Mouse (Mus musculus) lung, embryonic 15.5 days (tissue): Measurements from ENCODE around the gene Hist1h4k. TPM values are rescaled to one million over a fixed set of nuclear protein-coding genes. Genes with fewer than 3 reads are reported as not detected.
"Not testable (repeated sequence)": the region's sequence is repeated elsewhere in the genome, so short reads cannot be mapped to it uniquely, and the experiment has no call there.

Experiments used
- ATAC-seq: fragments of 200-750 bp; cut with Nextera tagmentation; 2 replicates; pipeline ENCODE4 v1.8.0; 2017; ENCODE audit warnings: moderate number of reproducible peaks, borderline replicate concordance; ENCODE audit not compliant: low FRiP score, low TSS enrichment; ENCODE audit errors: extremely low read depth
- H3K27ac ChIP-seq: fragments of 300-500 bp; sonication (generic); 2 replicates; pipeline ENCODE4 v1.5.1; 2015; ENCODE audit warnings: moderate library complexity, mild to moderate bottlenecking, inconsistent platforms
- H3K27me3 ChIP-seq: fragments of 300-500 bp; sonication (generic); 2 replicates; pipeline ENCODE4 v1.6.1; 2015; ENCODE audit warnings: inconsistent platforms
- H3K36me3 ChIP-seq: fragments of 300-500 bp; sonication (generic); 2 replicates; pipeline ENCODE4 v1.6.1; 2015; ENCODE audit warnings: inconsistent platforms
- H3K4me1 ChIP-seq: fragments of 300-500 bp; sonication (generic); 2 replicates; pipeline ENCODE4 v1.6.1; 2015; ENCODE audit warnings: inconsistent platforms
- H3K4me2 ChIP-seq: fragments of 300-500 bp; sonication (generic); 2 replicates; pipeline ENCODE4 v1.6.1; 2015; ENCODE audit warnings: inconsistent platforms, mild to moderate bottlenecking, moderate library complexity
- H3K4me3 ChIP-seq: fragments of 300-500 bp; sonication (generic); 2 replicates; pipeline ENCODE4 v1.5.1; 2015; ENCODE audit warnings: mild to moderate bottlenecking, inconsistent platforms
- H3K9ac ChIP-seq: fragments of 300-500 bp; sonication (generic); 2 replicates; pipeline ENCODE4 v1.6.1; 2015; ENCODE audit warnings: inconsistent platforms
- H3K9me3 ChIP-seq: fragments of 300-500 bp; sonication (generic); 2 replicates; pipeline ENCODE4 v1.6.1; 2016; ENCODE audit warnings: inconsistent platforms
- WGBS: fragments of 180-500 bp; shearing (Covaris S2); methylation state at CpG from one replicate; pipeline ENCODE4 v1.1.7; 2015; 5-methylcytosine and 5-hydroxymethylcytosine counted together
- polyA plus RNA-seq: library from polyadenylated mRNA; unstranded; fragments of >200 nt; fragmentation: Nextera tagmentation; extraction: Ambion mirVana; gene quantifications from 2 replicates; pipeline ENCODE4 v1.2.1, GENCODE M21; 2015

Gene Hist1h4k
- polyA plus RNA-seq, 1 experiment from 2014 or later: 3.1 TPM

- WGBS: under 1% methylated on average over 10 of the region's 10 CpGs
Observed at GRCm38 (mm10) chr13:21753051-21753523, 2.8 kb upstream of the Hist1h4k start.

DNA sequence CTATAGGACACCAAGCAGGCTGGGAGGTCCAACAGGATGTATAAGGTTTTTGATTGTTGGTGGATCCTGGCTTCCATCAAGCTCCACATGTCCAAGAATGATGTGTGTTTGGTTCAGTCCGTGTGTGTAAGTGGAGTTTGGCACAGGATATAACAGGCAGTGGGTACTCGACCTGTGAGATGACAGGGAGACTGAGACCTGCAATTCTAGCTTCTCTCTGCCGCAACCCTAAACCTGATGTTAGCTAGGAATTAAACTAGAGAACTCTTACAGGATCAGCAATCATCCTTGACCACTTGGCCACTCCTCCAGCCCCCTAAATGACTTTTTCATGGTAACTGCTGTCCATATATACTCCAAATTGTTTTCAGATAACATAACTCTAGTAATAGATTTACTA is 2.1 kb upstream of the Hist1h4k start:
- no peaks in the 10 kb centered on the region for H3K36me3 ChIP-seq
- no peaks in the 10 kb centered on the region for H3K27me3 ChIP-seq
- H3K27ac ChIP-seq: peak overlapping the region; percentile 96
- WGBS: 18% methylated on average over 3 of the region's 3 CpGs
- ATAC-seq: no peak
- H3K4me2 ChIP-seq: peak overlapping the region; percentile 70
- peaks cover 36% of the 10 kb centered on the region for H3K4me1 ChIP-seq
- H3K9me3 ChIP-seq: no peaks in the 10 kb centered on the region
- no peak overlapping the region; the same call in 1 of the 2 replicates for H3K9ac ChIP-seq
- H3K4me3 ChIP-seq: peak overlapping the region; percentile 0; the same call in 1 of the 2 replicates

More at GRCm38 (mm10) chr13:21753051-21753523, 2.8 kb upstream of the Hist1h4k start:
- Histone ChIP-seq H3K9me3 (no peaks in the 10 kb centered on the region), H3K27ac (peak overlapping the region; percentile 96), H3K4me2 (peak overlapping the region; percentile 70), H3K27me3 (no peaks in the 10 kb centered on the region), H3K4me3 (peak overlapping the region; percentile 47), H3K36me3 (no peaks in the 10 kb centered on the region), H3K9ac (peak overlapping the region; percentile 55), H3K4me1 (peaks cover 33% of the 10 kb centered on the region)
- peak; percentile 7; the same call in 1 of the 2 replicates for ATAC-seq

- peak overlapping the region; percentile 96 for H3K27ac ChIP-seq
- no peak overlapping the region for H3K9ac ChIP-seq
- H3K4me1 ChIP-seq: peaks cover 40% of the 10 kb centered on the region
- ATAC-seq: no peak
- WGBS: 46% methylated on average over 3 of the region's 3 CpGs
- 0 out of 2 replicates have a peak overlapping the region, but pooled peaks have one; percentile 0 for H3K4me3 ChIP-seq
- H3K36me3 ChIP-seq: no peaks in the 10 kb centered on the region
- peak overlapping the region; percentile 70; the same call in 1 of the 2 replicates for H3K4me2 ChIP-seq
- H3K27me3 ChIP-seq: no peaks in the 10 kb centered on the region
- no peaks in the 10 kb centered on the region for H3K9me3 ChIP-seq
Observed at GRCm38 (mm10) chr13:21751827-21752226, 1.5 kb upstream of the Hist1h4k start.

DNA sequence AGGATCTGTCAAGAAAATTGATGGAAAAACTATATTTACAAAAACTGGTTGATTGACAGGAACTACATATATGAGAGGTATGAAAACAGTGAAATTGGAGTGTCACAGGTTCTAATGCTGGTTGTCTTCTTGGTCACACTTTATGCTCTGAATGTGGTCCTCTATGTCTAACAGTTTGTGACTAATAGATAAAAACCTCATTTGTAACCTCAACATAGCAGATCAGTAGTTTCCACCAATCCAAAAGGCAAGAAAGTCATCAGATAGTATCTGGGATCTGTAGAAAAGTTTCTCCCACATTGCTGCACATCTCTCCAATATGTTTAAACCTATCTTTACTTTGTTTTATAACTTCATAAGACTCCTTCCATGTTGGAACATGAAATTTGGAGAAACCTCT is 1.1 kb upstream of the Hist1h4k start:
- no peak overlapping the region for H3K4me3 ChIP-seq
- no peaks in the 10 kb centered on the region for H3K27me3 ChIP-seq
- no peak overlapping the region for H3K4me2 ChIP-seq
- ATAC-seq: no peak
- no peak overlapping the region for H3K9ac ChIP-seq
- H3K9me3 ChIP-seq: no peaks in the 10 kb centered on the region
- H3K36me3 ChIP-seq: no peaks in the 10 kb centered on the region
- H3K27ac ChIP-seq: peak overlapping the region; percentile 55; the same call in 1 of the 2 replicates
- peaks cover 40% of the 10 kb centered on the region for H3K4me1 ChIP-seq

DNA sequence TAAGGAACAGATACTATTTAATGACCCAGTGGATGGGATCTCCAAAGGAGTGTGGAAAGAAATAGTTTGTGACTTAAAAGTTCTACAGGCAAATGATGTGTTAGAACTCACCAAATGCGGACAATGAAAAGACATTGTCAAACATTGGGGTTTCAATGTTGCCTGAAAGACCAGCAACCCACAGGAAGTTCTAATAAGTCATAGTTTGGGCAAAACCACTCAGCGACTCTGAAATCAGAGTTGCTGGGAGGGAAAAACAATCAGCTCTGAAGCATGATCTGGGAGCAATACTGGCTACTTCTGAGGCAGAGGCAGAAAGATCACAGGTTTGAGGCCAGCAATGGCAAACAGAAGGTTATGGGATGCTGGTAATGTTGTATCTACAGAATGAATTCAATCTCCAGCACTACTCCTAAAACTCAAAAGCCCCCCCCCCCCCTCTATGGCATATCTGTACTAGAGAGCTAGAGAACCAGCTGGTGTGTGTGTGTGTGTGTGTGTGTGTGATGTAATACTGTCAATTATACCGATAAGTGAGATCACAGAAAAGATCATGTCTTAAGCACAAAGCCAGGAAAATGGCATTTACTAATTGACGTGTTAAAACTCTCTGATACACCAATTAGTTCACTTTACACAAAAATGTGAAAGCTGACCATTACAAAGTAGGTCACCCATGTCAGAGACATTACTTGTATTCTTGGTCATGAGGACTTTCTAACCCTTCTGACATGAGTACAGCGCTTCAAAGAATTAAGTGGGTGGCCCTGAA is 732 bp downstream of the Hist1h4k start:
- Histone ChIP-seq H3K4me3 (peak overlapping the region; percentile 49), H3K27ac (peak overlapping the region; percentile 98), H3K9ac (peak overlapping the region; percentile 51), H3K27me3 (no peaks in the 10 kb centered on the region), H3K4me2 (peak overlapping the region; percentile 72), H3K36me3 (no peaks in the 10 kb centered on the region), H3K9me3 (no peaks in the 10 kb centered on the region), H3K4me1 (peaks cover 32% of the 10 kb centered on the region)
- WGBS: under 1% methylated on average over 5 of the region's 5 CpGs
- ATAC-seq: no peak

GRCm38 (mm10) chr13:21745006-21745405 is 5.3 kb downstream of the Hist1h4k start:
- ATAC-seq: no peak
- Histone ChIP-seq H3K4me1 (peaks cover 13% of the 10 kb centered on the region), H3K9me3 (no peaks in the 10 kb centered on the region), H3K4me2 (no peak overlapping the region), H3K27me3 (no peaks in the 10 kb centered on the region), H3K9ac (no peak overlapping the region), H3K4me3 (no peak overlapping the region), H3K36me3 (no peaks in the 10 kb centered on the region), H3K27ac (no peak overlapping the region)
- WGBS: 35% methylated on average over 1 of the region's 1 CpGs

DNA sequence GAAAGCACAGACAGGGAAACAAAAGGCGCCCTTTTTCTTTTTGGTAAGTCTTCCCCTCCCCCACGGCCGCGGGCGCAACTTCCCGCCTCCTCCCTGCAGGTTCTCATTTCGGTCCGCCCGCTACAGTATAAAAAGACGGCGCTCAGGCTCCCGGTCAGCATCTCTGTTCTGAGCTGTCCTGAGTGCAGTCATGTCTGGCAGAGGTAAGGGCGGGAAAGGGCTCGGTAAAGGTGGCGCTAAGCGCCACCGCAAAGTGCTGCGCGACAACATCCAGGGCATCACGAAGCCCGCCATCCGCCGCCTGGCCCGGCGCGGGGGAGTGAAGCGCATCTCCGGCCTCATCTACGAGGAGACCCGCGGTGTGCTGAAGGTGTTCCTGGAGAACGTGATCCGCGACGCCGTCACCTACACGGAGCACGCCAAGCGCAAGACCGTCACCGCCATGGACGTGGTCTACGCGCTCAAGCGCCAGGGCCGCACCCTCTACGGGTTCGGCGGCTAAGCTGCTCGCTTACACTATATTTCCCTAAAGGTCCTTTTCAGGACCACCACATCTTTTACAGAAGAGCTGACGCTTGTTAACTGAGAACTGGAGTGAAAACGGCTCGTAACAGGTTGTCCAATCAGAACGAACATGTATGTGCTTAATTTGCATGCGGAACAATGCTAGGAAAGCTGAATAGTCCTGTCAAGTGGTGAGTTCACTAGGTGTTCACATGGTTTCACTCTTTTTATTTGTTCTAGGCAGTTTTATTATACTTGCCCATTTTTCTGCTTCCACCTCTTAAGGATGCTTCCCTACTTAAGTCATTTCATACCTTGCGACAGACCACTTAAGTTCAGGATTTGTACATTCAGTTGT is 15.2 kb downstream of the Hist1h4k start, which contains the start of gene Hist1h4j:
Gene Hist1h4j (plus strand): TSS at position 159 of the 862 bp plus-strand sequence.
- not testable (repeated sequence) for H3K9me3 ChIP-seq, H3K36me3 ChIP-seq, H3K4me1 ChIP-seq, H3K27me3 ChIP-seq
- ATAC-seq: peak; percentile 92
- peak within 1 kb of the TSS; percentile 57 for H3K9ac ChIP-seq
- WGBS: under 1% methylated on average over 50 of the region's 56 CpGs
- peak within 1 kb of the TSS; percentile 67 for H3K4me2 ChIP-seq
- H3K27ac ChIP-seq: peak within 1 kb of the TSS; percentile 98
- H3K4me3 ChIP-seq: peak within 1 kb of the TSS; percentile 50

DNA sequence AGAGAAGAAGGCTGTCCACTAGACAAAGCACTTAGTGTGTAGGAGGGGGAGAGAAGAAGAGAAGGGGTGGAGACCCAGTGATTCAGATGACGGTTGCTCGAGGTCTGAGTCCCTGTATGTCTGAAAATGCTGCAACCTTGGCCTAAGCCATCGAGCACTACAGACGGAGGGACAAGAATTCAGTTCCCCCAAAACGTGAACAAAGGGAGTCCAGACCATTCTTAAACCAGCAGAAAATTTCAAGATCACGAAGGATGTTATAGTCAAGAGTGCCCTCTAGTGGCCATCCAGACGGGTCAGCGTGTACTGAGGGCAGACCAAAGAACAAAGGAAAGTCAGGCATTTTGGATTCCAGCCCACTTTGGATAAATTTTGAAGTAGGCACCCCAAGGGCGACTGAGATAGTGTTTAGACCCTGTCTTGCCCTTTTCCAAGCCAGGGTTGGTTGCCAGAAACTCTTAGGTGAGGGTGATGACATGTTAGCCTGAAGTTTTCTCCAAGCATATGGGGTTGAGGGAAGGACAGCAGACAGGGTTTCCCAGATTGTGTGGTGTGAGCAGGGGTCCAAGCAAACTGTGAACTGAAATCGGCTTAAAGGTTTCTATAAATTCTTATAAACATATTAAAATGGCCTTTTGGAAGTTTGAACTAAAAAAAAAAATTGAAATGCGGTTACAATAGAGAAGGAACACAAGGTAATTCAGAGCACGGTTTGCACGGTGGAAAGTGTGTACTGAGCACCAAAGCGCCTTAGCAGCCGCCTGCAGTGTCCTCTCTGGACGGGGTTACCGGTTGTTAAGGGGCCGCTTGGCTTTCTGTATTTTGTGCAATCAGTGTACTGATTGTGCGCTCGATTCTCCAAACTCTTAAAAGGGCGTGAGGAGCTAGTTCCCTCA is 16.0 kb downstream of the Hist1h4k start:
- WGBS: under 1% methylated on average over 21 of the region's 21 CpGs
- peak; percentile 82 for ATAC-seq

GRCm38 (mm10) chr13:21733466-21733865 is 16.8 kb downstream of the Hist1h4k start:
- H3K4me3 ChIP-seq: no peak overlapping the region
- H3K27ac ChIP-seq: peak overlapping the region; percentile 98
- no peak overlapping the region for H3K4me2 ChIP-seq
- no peaks in the 10 kb centered on the region for H3K27me3 ChIP-seq
- H3K9ac ChIP-seq: no peak overlapping the region
- WGBS: 72% methylated on average over 5 of the region's 5 CpGs
- H3K4me1 ChIP-seq: peaks cover 9% of the 10 kb centered on the region; the same call in 1 of the 2 replicates
- no peaks in the 10 kb centered on the region for H3K9me3 ChIP-seq
- no peaks in the 10 kb centered on the region for H3K36me3 ChIP-seq
- ATAC-seq: no peak

More for the DNA sequence above, 16.0 kb downstream of the Hist1h4k start:
- Histone ChIP-seq H3K9ac (peak overlapping the region; percentile 57), H3K27me3 (no peaks in the 10 kb centered on the region), H3K4me3 (peak overlapping the region; percentile 50), H3K27ac (peak overlapping the region; percentile 98), H3K4me2 (peak overlapping the region; percentile 67), H3K4me1 (peaks cover 9% of the 10 kb centered on the region; the same call in 1 of the 2 replicates), H3K36me3 (no peaks in the 10 kb centered on the region), H3K9me3 (no peaks in the 10 kb centered on the region)

- Histone ChIP-seq H3K4me2 (no peak overlapping the region), H3K9ac (no peak overlapping the region), H3K27ac (no peak overlapping the region), H3K9me3 (no peaks in the 10 kb centered on the region), H3K36me3 (no peaks in the 10 kb centered on the region), H3K4me1 (no peaks in the 10 kb centered on the region), H3K27me3 (no peaks in the 10 kb centered on the region), H3K4me3 (no peak overlapping the region)
- ATAC-seq: no peak
- 50% methylated on average over 1 of the region's 1 CpGs for WGBS
Observed at GRCm38 (mm10) chr13:21729544-21729943, 20.8 kb downstream of the Hist1h4k start.
